ENCODE assay signal across 17 mouse cellular contexts in the genomic region with DNA sequence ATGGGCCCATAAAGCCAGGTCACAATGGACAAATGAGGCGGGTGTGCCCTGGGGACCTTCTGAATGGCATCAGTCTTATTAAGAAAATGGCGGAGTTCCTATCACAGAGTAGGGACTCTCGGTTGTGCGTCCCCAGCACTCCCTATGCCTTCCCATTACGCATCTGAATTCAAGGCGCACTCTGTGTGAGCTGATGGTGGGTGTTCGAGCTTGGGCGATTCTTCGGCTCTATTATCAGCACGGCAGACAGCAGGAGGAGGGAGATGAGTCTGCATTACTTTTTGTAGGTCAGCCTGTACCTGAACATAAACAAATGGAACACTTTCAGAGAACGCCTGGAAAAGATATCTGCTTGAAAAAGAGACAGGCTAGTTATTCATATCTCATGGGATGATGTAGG. TPM values are rescaled to one million over a fixed set of nuclear protein-coding genes. Genes with fewer than 3 reads are reported as not detected.
A peak's percentile ranks its signal among the peaks of the same experiment; 100 is the strongest.
DNase-seq lines count a peak whose midpoint lies in the region; ATAC-seq and TF ChIP-seq lines count a peak whose summit lies in the region.
"Had no signal": no experiment of that assay in that cellular context is flagged by ENCODE, and none has a peak within 500 bp of the region (broad histone marks: within the 10 kb centered on the region; RNA-seq: fewer than 3 reads in every experiment).

No protein-coding gene starts in this region.

- H3K27me3 ChIP-seq in heart, postnatal 0 days (ENCODE audit: control insufficient read depth, insufficient read depth, low read length): no peaks in the 10 kb centered on the region
- H3K27me3 ChIP-seq in lung, embryonic 16.5 days (ENCODE audit: control insufficient read depth, insufficient read depth, low read depth, low read length): no peaks in the 10 kb centered on the region
- H3K27me3 ChIP-seq in lung, postnatal 0 days (replicated peaks; ENCODE audit: insufficient read depth, low read length): no peaks in the 10 kb centered on the region
- H3K27me3 ChIP-seq: liver, embryonic 12.5 days; neural tube, embryonic 13.5 days had no signal

- ATAC-seq in heart, postnatal 0 days (ENCODE audit: insufficient read depth, low read depth): no peak
- no peak for ATAC-seq in lung, embryonic 16.5 days (ENCODE audit: low read depth)
- no peak for ATAC-seq in lung, postnatal 0 days
- ATAC-seq: inflammation-experienced regulatory T-cells, adult 6 months; liver, embryonic 12.5 days had no signal

- no peak overlapping the region for H3K4me2 ChIP-seq in heart, postnatal 0 days (ENCODE audit: low read depth, low read length)
- H3K4me2 ChIP-seq in lung, embryonic 16.5 days (ENCODE audit: low read depth, low read length): no peak overlapping the region
- no peak overlapping the region for H3K4me2 ChIP-seq in lung, postnatal 0 days (replicated peaks; ENCODE audit: low read depth, low read length)
- H3K4me2 ChIP-seq: liver, embryonic 12.5 days; lung, embryonic 14.5 days; midbrain, embryonic 11.5 days; neural tube, embryonic 13.5 days had no signal

- TF ChIP-seq EP300 in heart, postnatal 0 days (IDR thresholded peaks at IDR 0.05; ENCODE audit: low read depth): no peak
- no peak for TF ChIP-seq EP300 in lung, postnatal 0 days (IDR thresholded peaks at IDR 0.05)

- 77% methylated on average over 11 of the region's 11 CpGs for WGBS in heart, postnatal 0 days
- 87% methylated on average over 11 of the region's 11 CpGs for WGBS in lung, embryonic 16.5 days
- 93% methylated on average over 11 of the region's 11 CpGs for WGBS in lung, postnatal 0 days

- no peak overlapping the region for H3K9ac ChIP-seq in heart, postnatal 0 days (replicated peaks; ENCODE audit: low read depth, low read length)
- no peak overlapping the region for H3K9ac ChIP-seq in lung, embryonic 16.5 days (ENCODE audit: low read length)
- no peak overlapping the region for H3K9ac ChIP-seq in lung, postnatal 0 days (replicated peaks; ENCODE audit: low read depth)
- H3K9ac ChIP-seq: liver, embryonic 12.5 days; lung, embryonic 14.5 days; neural tube, embryonic 13.5 days had no signal

- H3K9me3 ChIP-seq in heart, postnatal 0 days (replicated peaks; ENCODE audit: control insufficient read depth, low read length): no peaks in the 10 kb centered on the region
- H3K9me3 ChIP-seq in lung, embryonic 16.5 days (ENCODE audit: control insufficient read depth, low read length): no peaks in the 10 kb centered on the region
- H3K9me3 ChIP-seq in lung, postnatal 0 days (ENCODE audit: low read length): no peaks in the 10 kb centered on the region
- H3K9me3 ChIP-seq: forebrain, embryonic 10.5 days; liver, embryonic 12.5 days; neural tube, embryonic 13.5 days had no signal

- H3K4me1 ChIP-seq in heart, postnatal 0 days (ENCODE audit: control insufficient read depth, insufficient read depth): peaks cover 5% of the 10 kb centered on the region; the same call in 1 of the 2 replicates
- peaks cover 11% of the 10 kb centered on the region for H3K4me1 ChIP-seq in lung, embryonic 16.5 days (replicated peaks; ENCODE audit: control insufficient read depth, insufficient read depth, low read length)
- H3K4me1 ChIP-seq in lung, postnatal 0 days (ENCODE audit: insufficient read depth, low read depth, low read length): peaks cover 4% of the 10 kb centered on the region; the same call in 1 of the 2 replicates
- peaks cover 18% of the 10 kb centered on the region; the same call in 1 of the 2 replicates for H3K4me1 ChIP-seq in brown adipose tissue, adult 24 weeks (ENCODE audit: control insufficient read depth, insufficient read depth, insufficient read length, low read length)
- H3K4me1 ChIP-seq: liver, embryonic 12.5 days had no signal

- no peak for TF ChIP-seq CTCF in heart, postnatal 0 days (IDR thresholded peaks at IDR 0.05; ENCODE audit: low read depth)
- TF ChIP-seq CTCF in lung, postnatal 0 days (IDR thresholded peaks at IDR 0.05): no peak

- intact Hi-C loops in heart, postnatal 25 days (cut with DNase I): loop anchor here (5.0 to 10.0 kb wide), 3 partner anchors 209 to 479 kb away; no protein-coding TSS in a partner anchor

- H3K27ac ChIP-seq in heart, postnatal 0 days (ENCODE audit: low read depth): peak overlapping the region; percentile 84
- peak overlapping the region; percentile 51; the same call in 1 of the 2 replicates for H3K27ac ChIP-seq in lung, embryonic 16.5 days (ENCODE audit: low read length)
- H3K27ac ChIP-seq in lung, postnatal 0 days (ENCODE audit: low read length): no peak overlapping the region
- H3K27ac ChIP-seq in brown adipose tissue, adult 24 weeks (replicated peaks; ENCODE audit: low read depth, low read length): peak overlapping the region; percentile 93
- H3K27ac ChIP-seq: forebrain, embryonic 10.5 days; liver, embryonic 12.5 days; macrophage; neural tube, embryonic 13.5 days had no signal

- no peaks in the 10 kb centered on the region for H3K36me3 ChIP-seq in heart, postnatal 0 days (replicated peaks; ENCODE audit: control insufficient read depth, insufficient read depth, low read length)
- no peaks in the 10 kb centered on the region for H3K36me3 ChIP-seq in lung, embryonic 16.5 days (ENCODE audit: control insufficient read depth, insufficient read depth, low read length)
- no peaks in the 10 kb centered on the region for H3K36me3 ChIP-seq in lung, postnatal 0 days (ENCODE audit: insufficient read depth, low read length)
- H3K36me3 ChIP-seq: forebrain, embryonic 10.5 days; liver, embryonic 12.5 days; neural tube, embryonic 13.5 days had no signal

- DNase-seq in heart, adult 11 months: peak; percentile 87
- DNase-seq in heart, postnatal 4 days: no peak
- no peak for DNase-seq in heart, postnatal 0 days (ENCODE audit: low spot score)
- DNase-seq in heart, postnatal 25 days (ENCODE audit: low spot score): no peak
- DNase-seq in lung, postnatal 0 days (ENCODE audit: low spot score): no peak
- DNase-seq in thymus, postnatal 36 days: no peak
- DNase-seq: cerebellum, adult 8-10 months; lung, embryonic 14.5 days; thymus, adult 2 months had no signal

- no peak overlapping the region for H3K4me3 ChIP-seq in heart, postnatal 0 days (ENCODE audit: low read depth, low read length)
- no peak overlapping the region for H3K4me3 ChIP-seq in lung, embryonic 16.5 days (ENCODE audit: low read length)
- no peak overlapping the region for H3K4me3 ChIP-seq in lung, postnatal 0 days (ENCODE audit: low read depth, low read length)
- no peak overlapping the region for H3K4me3 ChIP-seq in brown adipose tissue, adult 24 weeks (ENCODE audit: insufficient read depth, low read depth, low read length)
- H3K4me3 ChIP-seq: forebrain, embryonic 10.5 days; liver, embryonic 12.5 days; neural tube, embryonic 13.5 days had no signal

RNA-seq across cellular contexts. Expression of a gene that starts 39.7 kb away (rescaled TPM):
- total RNA-seq in heart, postnatal 4 days (2021): 10 to 100 TPM; 34.4 to 40.0 TPM
- 6.3 and 8.1 TPM in 2 replicates for total RNA-seq in heart, postnatal 0 days (2014; rRNA removed; ENCODE audit: low replicate concordance)
- polyA plus RNA-seq in heart, postnatal 0 days (2015; fragmentation: Nextera tagmentation; extraction: Ambion mirVana): 7.0 and 7.8 TPM in 2 replicates
- 10 to 100 TPM; 46.3 to 46.8 TPM for total RNA-seq in heart, postnatal 25 days (2021)
- polyA plus RNA-seq in lung, embryonic 16.5 days (2015; fragmentation: Nextera tagmentation; extraction: Ambion mirVana): 8.6 and 11.7 TPM in 2 replicates
- polyA plus RNA-seq in lung, postnatal 0 days (2015; fragmentation: Nextera tagmentation; extraction: Ambion mirVana): 7.9 and 9.4 TPM in 2 replicates
- 2.5 and 3.8 TPM in 2 replicates for polyA plus RNA-seq in brown adipose tissue, adult 24 weeks (2012; ENCODE audit: insufficient read depth, insufficient read length, missing spikeins)
